Mouse (Mus musculus) layer of hippocampus, postnatal 14 days (tissue): ENCODE data around the gene Sim1. TPM values are rescaled to one million over a fixed set of nuclear protein-coding genes. Genes with fewer than 3 reads are reported as not detected.

ENCODE experiments used
- DNase-seq, 2 experiments: peaks; one replicate each; pipeline ENCODE4 v3.0.0; 2021 to 2022; ENCODE audit warnings: low spot score in 2 of 2, mixed read lengths in 1 of 2
- total RNA-seq, 2 experiments: library from RNA; stranded (reverse); gene quantifications; 2 replicates each; pipeline ENCODE4 v1.2.3; 2021

The Sim1 gene
- total RNA-seq, 2 experiments from 2014 or later = 0.10 TPM; not detected in 1

DNA sequence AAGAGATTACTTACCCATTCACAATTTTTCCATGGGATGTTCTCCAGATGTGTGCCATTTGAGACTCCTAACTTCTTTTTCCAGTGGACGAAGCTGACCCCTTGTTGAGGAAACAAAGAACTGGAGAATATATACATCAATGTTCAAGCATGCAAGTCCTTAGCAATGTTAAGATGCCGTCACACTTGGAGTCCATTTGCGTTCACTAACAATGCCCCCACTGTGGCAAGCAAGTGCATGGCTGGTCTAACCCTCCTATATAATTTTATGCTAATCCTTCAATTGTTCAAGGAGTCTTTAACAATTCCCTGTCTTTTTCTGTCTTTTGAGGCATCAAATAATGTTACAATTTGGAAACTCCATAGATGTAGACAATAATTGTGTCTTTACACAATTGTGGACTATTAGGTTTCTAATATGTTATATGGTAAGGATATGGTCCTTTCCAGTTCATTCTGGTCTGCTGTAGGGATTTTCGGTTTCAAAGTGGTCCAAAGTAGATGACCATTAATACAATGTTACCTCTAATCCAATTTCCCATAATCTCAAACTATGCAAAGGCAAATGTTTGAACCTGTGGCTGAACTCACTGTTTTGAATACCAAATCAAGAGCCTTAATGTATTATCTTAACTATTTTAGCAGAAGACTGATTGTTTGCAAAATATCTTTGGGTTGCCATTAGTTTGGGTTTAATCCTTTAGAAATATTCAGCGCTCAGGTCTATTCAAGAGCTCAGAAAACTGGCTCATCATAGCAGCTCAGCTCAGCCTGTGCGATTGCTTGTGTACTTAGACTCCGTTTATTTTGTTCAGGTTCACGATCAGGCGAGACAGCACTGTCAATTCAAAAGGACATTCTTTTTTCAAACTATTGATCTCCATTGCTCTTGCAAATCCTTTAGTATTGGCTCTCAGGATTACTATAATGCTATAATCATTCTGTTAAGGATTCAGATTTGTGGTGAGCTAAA is 129.0 kb downstream of the Sim1 start:
- no peak for DNase-seq
